Mouse (Mus musculus) gastrocnemius, postnatal 36 days (tissue): ENCODE results near the gene Hrct1. TPM values are rescaled to one million over a fixed set of nuclear protein-coding genes. Genes with fewer than 3 reads are reported as not detected.

Source experiments
- DNase-seq, 2 experiments: peaks; one replicate each; pipeline ENCODE4 v3.0.0; 2022
- intact Hi-C: fragments of 180-260 bp; cut with DNase I; formaldehyde crosslinking; loops from one replicate; pipeline ENCODE4 v1.15.1; 2025
- total RNA-seq, 2 experiments: library from RNA; stranded (reverse); gene quantifications; 2 replicates each; pipeline ENCODE4 v1.2.3; 2021

Gene Hrct1
- total RNA-seq, 2 experiments from 2014 or later, result 1.2 to 2.0 TPM

DNA sequence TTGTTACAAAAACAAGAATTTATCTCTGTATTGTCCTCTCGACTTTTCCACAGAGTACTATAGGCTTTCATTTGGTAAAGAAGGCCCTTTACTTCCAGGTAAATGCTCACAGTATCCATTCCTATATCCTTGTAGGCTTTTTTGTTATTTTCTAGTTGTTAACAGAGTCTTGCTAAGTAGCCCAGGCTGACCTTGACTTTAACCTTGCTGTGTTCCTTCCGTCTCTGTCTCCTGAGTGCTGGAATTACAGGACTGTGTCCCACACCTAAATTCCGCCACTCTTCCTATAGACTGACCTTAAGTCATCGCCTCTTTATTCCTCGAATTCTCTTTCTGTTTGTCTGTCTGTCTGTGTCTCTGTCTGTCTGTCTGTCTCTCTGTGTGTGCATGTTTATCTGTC is 41.4 kb downstream of the Hrct1 start:
- intact Hi-C loops, result no loop called here
- no peak for DNase-seq

DNA sequence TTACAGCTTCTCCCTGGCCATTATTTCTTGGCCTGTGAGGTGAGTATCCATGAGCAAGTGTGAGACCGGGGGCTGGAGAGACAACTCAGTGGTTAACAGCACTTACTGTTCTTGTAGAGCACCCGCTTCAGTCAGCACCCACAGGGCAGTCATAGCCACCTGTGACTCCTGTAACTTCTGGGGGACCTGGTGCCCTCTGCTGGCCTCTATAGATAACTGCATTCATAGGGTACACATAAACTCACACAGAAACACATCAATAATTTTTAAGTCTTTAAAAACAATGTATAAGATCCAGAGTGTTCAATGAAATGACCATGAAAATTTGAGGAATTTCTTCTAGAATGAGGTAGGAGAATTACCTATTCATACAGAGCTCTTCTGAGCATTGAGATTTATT is 42.4 kb downstream of the Hrct1 start:
- intact Hi-C loops, result no loop called here
- DNase-seq, result no peak

DNA sequence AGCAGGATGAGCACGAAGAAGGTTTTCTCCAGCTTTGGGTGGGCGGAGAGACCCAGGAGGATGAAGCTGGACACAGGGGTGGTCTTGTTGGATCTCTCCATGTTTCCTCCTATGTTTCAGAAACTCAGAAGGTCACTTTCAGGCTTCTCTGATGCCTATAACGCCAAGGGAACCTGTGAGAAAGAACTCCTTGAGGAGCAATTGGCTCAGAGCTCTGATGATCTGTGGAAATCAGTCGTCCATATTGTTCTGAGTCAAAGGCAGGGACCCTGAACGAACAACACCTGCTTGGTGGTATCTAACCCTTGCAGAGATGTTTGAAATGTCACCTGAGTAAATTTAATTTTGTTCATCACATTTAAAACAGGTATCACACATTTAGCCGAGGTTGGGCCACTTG is 43.9 kb downstream of the Hrct1 start, which contains the start of gene Olfr159:
Olfr159 (minus strand) TSS at position 101 of the 400 bp plus-strand sequence.
- DNase-seq, result no peak
- intact Hi-C loops, result no loop called here

DNA sequence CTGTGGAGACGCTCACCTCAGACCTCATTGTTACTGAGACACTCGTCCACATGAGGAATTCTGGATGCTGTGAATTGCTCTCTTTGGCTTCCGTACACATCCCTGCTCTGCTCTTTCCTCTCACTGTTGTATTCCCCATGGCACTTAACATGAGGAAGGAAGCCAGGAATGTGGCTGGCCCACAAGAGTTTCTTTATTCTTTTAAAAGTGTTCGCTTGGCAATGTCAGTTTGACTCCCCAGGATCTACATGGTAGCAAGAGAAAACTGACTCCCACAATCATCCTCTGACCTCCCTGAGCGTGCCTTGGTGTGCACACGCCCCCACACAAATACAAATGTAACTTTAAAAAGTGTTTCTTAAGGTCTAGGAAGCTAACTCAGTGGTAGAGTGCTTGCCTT is 44.6 kb downstream of the Hrct1 start:
- DNase-seq, result no peak
- intact Hi-C loops, result no loop called here

DNA sequence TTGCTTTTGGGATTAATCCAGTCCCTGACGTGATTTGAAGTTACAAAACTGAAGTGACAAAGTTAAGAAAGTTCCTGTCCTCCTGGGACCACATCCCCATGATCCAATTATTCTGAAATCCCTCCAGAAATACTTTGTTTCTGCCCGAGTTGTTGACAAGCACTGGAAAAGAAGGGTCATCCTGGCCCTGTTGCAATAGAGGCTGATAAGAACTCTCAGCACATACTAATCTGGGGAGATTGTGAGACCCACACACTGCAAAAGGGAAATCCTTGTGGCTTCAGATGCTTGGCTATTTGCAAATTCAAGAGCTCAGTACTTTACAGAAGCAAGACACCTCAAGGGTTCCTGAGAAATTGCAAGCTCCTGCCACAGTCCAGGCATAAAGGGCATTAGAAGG is 45.3 kb downstream of the Hrct1 start:
- intact Hi-C loops, result no loop called here
- DNase-seq, result no peak

Other genes with a start within 250 kb of the Hrct1 start
- gene Sit1, start 243.5 kb upstream of the Hrct1 start, total RNA-seq, result not detected
- 10 to 100 TPM; 19.8 to 22.4 TPM for gene Ccdc107, start 234.3 kb upstream of the Hrct1 start, total RNA-seq
- under 1 TPM in 1 of 2 experiments, not detected in 1; 0.32 TPM for gene Arhgef39, start 227.5 kb upstream of the Hrct1 start, total RNA-seq
- 1 to 10 TPM; 3.4 to 4.4 TPM for gene Car9, start 220.2 kb upstream of the Hrct1 start, total RNA-seq
- 1,000 to 10,000 TPM; 6,166 to 7,572 TPM for gene Tpm2, start 203.4 kb upstream of the Hrct1 start, total RNA-seq
- gene Creb3, start 164.9 kb upstream of the Hrct1 start, total RNA-seq, result 10 to 100 TPM; 31.5 to 38.3 TPM
- gene Tln1, start 164.5 kb upstream of the Hrct1 start, total RNA-seq, result 10 to 100 TPM; 53.6 to 55.2 TPM
- gene Rgp1, start 148.5 kb upstream of the Hrct1 start, total RNA-seq, result 10 to 100 TPM; 17.6 to 20.7 TPM
- gene Gba2, start 148.3 kb upstream of the Hrct1 start, total RNA-seq, result 1 to 10 TPM; 3.9 to 6.1 TPM
- under 1 TPM in 1 of 2 experiments, not detected in 1; 0.49 TPM for gene Msmp, start 142.7 kb upstream of the Hrct1 start, total RNA-seq
- 10 to 100 TPM; 28.1 to 38.4 TPM for gene Npr2, start 95.3 kb upstream of the Hrct1 start, total RNA-seq
- gene Spag8, start 73.6 kb upstream of the Hrct1 start, total RNA-seq, result not detected
- 10 to 100 TPM; 35.3 to 38.4 TPM for gene Hint2, start 70.7 kb upstream of the Hrct1 start, total RNA-seq
- gene Tmem8b, start 58.2 kb upstream of the Hrct1 start, total RNA-seq, result 1 to 10 TPM; 8.9 to 9.7 TPM
- gene Fam221b, start 58.0 kb upstream of the Hrct1 start, total RNA-seq, result under 1 TPM; 0.17 to 0.18 TPM
- not detected for gene Olfr70, start 26.4 kb upstream of the Hrct1 start, total RNA-seq
- not detected for gene Olfr71, start 16.9 kb upstream of the Hrct1 start, total RNA-seq
- gene Spaar, start 2.8 kb downstream of the Hrct1 start, total RNA-seq, result 1 to 10 TPM; 1.3 to 1.5 TPM
- not detected for gene Olfr159, start 43.8 kb downstream of the Hrct1 start, total RNA-seq
- gene Olfr156, start 96.7 kb downstream of the Hrct1 start, total RNA-seq, result not detected
- not detected for gene Olfr157, start 113.0 kb downstream of the Hrct1 start, total RNA-seq
- not detected for gene Olfr155, start 124.4 kb downstream of the Hrct1 start, total RNA-seq
- 1 to 10 TPM; 2.2 to 2.5 TPM for gene Reck, start 148.3 kb downstream of the Hrct1 start, total RNA-seq
- gene Glipr2, start 230.2 kb downstream of the Hrct1 start, total RNA-seq, result 1 to 10 TPM; 2.4 to 3.0 TPM